Mouse (Mus musculus): Measurements from ENCODE around the gene Kbtbd8. TPM values are rescaled to one million over a fixed set of nuclear protein-coding genes. Genes with fewer than 3 reads are reported as not detected.

Gene Kbtbd8
- total and polyA plus RNA-seq, 3 experiments = 0.50 to 17.0 (median 8.6) TPM

DNA sequence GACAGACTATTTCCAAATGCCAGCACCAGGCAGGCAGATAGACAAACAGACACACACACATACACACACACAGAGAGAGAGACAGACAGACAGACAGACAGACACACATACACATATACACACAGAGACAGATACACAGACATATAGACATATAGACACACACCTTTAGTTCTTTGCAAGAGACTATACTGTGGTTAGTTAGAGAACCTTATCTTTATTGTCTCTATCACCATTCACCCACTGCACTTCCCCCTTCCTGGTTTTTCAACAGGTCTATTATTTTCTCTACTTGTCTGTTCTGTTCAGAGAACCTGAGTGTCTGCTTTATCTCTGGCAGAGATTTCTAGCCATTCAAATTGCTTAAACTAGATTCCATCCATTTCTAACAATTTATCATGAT is 48.6 kb downstream of the Kbtbd8 start:
- ATAC-seq (ENCODE audit: extremely low read depth, insufficient number of reproducible peaks, low FRiP score, poor library complexity, severe bottlenecking) = no peak
- no peaks in the 10 kb centered on the region for H3K27me3 ChIP-seq (ENCODE audit: insufficient read depth, low read length)
- no peaks in the 10 kb centered on the region for H3K4me1 ChIP-seq (ENCODE audit: insufficient read depth, low read depth, low read length)
- no peaks in the 10 kb centered on the region for H3K36me3 ChIP-seq (replicated peaks)
- TF ChIP-seq POLR2AphosphoS5 (IDR thresholded peaks at IDR 0.05; ENCODE audit: insufficient replicate concordance, low read depth, low read length) = no peak
- no peak for TF ChIP-seq TAL1 (conservative IDR thresholded peaks at IDR 0.05; ENCODE audit: low read depth, low read length)
- no peak for TF ChIP-seq GATA2 (IDR thresholded peaks at IDR 0.05; ENCODE audit: borderline replicate concordance, low read depth, low read length)
- TF ChIP-seq GATA1 (IDR thresholded peaks at IDR 0.05; ENCODE audit: borderline replicate concordance, low read length) = no peak
- no peak for TF ChIP-seq CTCF (IDR thresholded peaks at IDR 0.05; ENCODE audit: low read depth, low read length)
- no peaks in the 10 kb centered on the region for H3K9me3 ChIP-seq (replicated peaks)
- no peak for DNase-seq (ENCODE audit: low spot score)
- H3K4me3 ChIP-seq (ENCODE audit: low read depth, low read length) = no peak overlapping the region

DNA sequence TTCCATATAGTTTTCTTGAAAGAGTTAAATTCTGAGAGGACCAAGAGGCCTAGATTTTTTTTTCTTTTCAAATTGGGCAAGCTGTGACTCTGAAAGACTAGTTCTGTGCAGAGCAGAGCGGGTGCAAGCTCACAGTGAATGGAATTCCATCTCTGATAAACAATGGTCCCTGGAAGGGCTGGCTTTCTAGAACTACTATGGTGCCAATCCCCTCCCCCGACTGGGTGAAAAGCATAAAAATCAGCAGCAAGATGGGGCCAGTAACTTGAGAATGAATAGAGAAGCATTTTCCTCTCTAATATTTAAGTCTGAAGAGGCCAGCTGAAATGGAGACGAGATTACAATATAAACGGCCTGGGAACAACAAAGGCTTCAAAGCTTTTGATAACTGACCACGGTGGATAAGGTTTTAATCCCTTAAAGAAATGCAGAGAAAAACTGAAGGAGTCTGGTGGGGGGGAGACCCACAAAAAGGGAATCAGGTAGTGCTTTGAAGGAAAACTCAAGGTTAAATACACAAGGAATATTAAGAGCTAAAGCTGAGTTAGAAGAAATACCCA is 50.7 kb downstream of the Kbtbd8 start:
- ATAC-seq (ENCODE audit: extremely low read depth, insufficient number of reproducible peaks, low FRiP score, poor library complexity, severe bottlenecking) (no peak), DNase-seq (ENCODE audit: low spot score) (no peak)
- Histone ChIP-seq H3K9me3 (replicated peaks) (no peaks in the 10 kb centered on the region), H3K4me3 (ENCODE audit: low read depth, low read length) (no peak overlapping the region), H3K4me1 (ENCODE audit: insufficient read depth, low read depth, low read length) (no peaks in the 10 kb centered on the region), H3K36me3 (replicated peaks) (no peaks in the 10 kb centered on the region), H3K27me3 (ENCODE audit: insufficient read depth, low read length) (no peaks in the 10 kb centered on the region)
- TF ChIP-seq CTCF (IDR thresholded peaks at IDR 0.05; ENCODE audit: low read depth, low read length) (no peak), POLR2AphosphoS5 (IDR thresholded peaks at IDR 0.05; ENCODE audit: insufficient replicate concordance, low read depth, low read length) (no peak), GATA2 (IDR thresholded peaks at IDR 0.05; ENCODE audit: borderline replicate concordance, low read depth, low read length) (no peak), GATA1 (IDR thresholded peaks at IDR 0.05; ENCODE audit: borderline replicate concordance, low read length) (no peak), TAL1 (conservative IDR thresholded peaks at IDR 0.05; ENCODE audit: low read depth, low read length) (no peak)

DNA sequence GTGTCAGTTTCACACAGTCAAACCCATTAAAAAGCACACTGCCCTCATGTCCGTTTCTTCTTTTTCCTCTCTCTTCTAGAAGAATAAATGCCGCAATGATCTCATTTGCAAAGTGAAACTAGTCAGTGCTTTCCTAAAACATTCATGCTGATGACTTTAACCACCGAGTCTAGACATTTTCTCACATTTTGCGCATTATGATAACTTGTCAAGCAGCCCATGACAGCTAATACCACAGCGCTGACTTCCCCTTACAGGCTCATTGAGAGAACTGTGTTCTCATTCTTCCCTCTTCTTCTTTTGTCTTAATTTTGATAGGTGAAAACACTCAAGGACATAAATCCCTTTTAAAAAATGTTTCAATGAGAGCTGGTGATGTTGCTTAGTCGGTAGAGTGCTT is 52.4 kb downstream of the Kbtbd8 start:
- Histone ChIP-seq H3K9me3 (replicated peaks) (no peaks in the 10 kb centered on the region), H3K4me3 (ENCODE audit: low read depth, low read length) (no peak overlapping the region), H3K36me3 (replicated peaks) (no peaks in the 10 kb centered on the region), H3K4me1 (ENCODE audit: insufficient read depth, low read depth, low read length) (no peaks in the 10 kb centered on the region), H3K27me3 (ENCODE audit: insufficient read depth, low read length) (no peaks in the 10 kb centered on the region)
- no peak for DNase-seq (ENCODE audit: low spot score)
- no peak for TF ChIP-seq TAL1 (conservative IDR thresholded peaks at IDR 0.05; ENCODE audit: low read depth, low read length)
- TF ChIP-seq CTCF (IDR thresholded peaks at IDR 0.05; ENCODE audit: low read depth, low read length) = no peak
- no peak for TF ChIP-seq GATA1 (IDR thresholded peaks at IDR 0.05; ENCODE audit: borderline replicate concordance, low read length)
- TF ChIP-seq POLR2AphosphoS5 (IDR thresholded peaks at IDR 0.05; ENCODE audit: insufficient replicate concordance, low read depth, low read length) = no peak
- TF ChIP-seq GATA2 (IDR thresholded peaks at IDR 0.05; ENCODE audit: borderline replicate concordance, low read depth, low read length) = no peak
- ATAC-seq (ENCODE audit: extremely low read depth, insufficient number of reproducible peaks, low FRiP score, poor library complexity, severe bottlenecking) = no peak

DNA sequence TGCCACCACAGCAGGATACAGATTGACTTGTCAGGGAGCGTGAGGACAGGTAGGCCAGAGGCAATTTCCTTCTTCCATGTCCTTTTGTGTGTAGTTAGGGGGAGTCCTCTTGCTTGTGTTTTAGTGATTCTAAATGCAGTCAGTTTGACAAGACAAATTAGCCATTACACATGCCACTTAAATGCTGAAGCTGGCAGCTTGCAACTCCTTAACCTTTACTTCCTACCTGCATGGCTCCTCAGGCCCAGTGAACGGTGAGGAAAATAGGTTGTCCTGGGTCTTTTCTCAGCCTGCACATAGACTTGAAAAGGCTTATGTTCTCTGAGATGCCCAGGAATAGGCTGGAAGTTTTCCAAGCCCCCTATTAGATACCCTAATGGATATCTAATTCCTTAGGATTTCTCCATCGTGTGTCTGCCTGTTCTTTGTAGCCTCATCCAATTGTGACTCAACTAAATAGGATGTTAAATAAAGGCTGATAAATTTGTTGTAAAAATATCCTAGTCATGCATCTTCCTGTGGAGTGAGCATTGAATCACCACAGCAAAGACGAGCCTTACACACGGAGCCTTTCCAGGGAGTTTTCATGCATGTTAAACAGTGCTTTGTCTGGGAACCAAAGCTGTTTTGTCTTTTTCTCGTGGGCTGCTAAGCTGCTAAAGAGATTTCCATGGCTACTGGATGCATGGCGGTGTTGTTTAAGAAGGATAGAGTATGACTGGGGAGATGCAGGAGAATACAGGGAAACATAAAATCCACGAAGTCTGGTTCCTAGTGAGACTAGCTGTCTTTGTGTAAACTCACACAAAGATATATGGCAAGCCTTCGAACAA is 57.5 kb downstream of the Kbtbd8 start:
- Histone ChIP-seq H3K4me3 (ENCODE audit: low read depth, low read length) (no peak overlapping the region), H3K9me3 (replicated peaks) (no peaks in the 10 kb centered on the region), H3K36me3 (replicated peaks) (no peaks in the 10 kb centered on the region), H3K27me3 (ENCODE audit: insufficient read depth, low read length) (no peaks in the 10 kb centered on the region), H3K4me1 (ENCODE audit: insufficient read depth, low read depth, low read length) (no peaks in the 10 kb centered on the region)
- no peak for TF ChIP-seq GATA2 (IDR thresholded peaks at IDR 0.05; ENCODE audit: borderline replicate concordance, low read depth, low read length)
- TF ChIP-seq TAL1 (conservative IDR thresholded peaks at IDR 0.05; ENCODE audit: low read depth, low read length) = no peak
- TF ChIP-seq GATA1 (IDR thresholded peaks at IDR 0.05; ENCODE audit: borderline replicate concordance, low read length) = no peak
- no peak for TF ChIP-seq CTCF (IDR thresholded peaks at IDR 0.05; ENCODE audit: low read depth, low read length)
- TF ChIP-seq POLR2AphosphoS5 (IDR thresholded peaks at IDR 0.05; ENCODE audit: insufficient replicate concordance, low read depth, low read length) = no peak
- DNase-seq (ENCODE audit: low spot score) = no peak
- no peak for ATAC-seq (ENCODE audit: extremely low read depth, insufficient number of reproducible peaks, low FRiP score, poor library complexity, severe bottlenecking)

Other genes with a start within 250 kb of the Kbtbd8 start
- not detected in 2 replicates for gene Gm10234, start 204.9 kb downstream of the Kbtbd8 start, total RNA-seq (2014; fragmentation: Nextera tagmentation)
- gene Gm10234, start 204.9 kb downstream of the Kbtbd8 start, total RNA-seq (2017) = not detected in 2 replicates
- not detected in 2 replicates for gene Gm10234, start 204.9 kb downstream of the Kbtbd8 start, polyA plus RNA-seq (2012)

Measured in G1E (cell line).